Mouse (Mus musculus): ENCODE measurements around the gene Avpr1a. TPM values are rescaled to one million over a fixed set of nuclear protein-coding genes. Genes with fewer than 3 reads are reported as not detected.

The Avpr1a gene
- polyA plus RNA-seq, 1 experiment = 1.3 TPM

- Histone ChIP-seq H3K27me3 (ENCODE audit: control insufficient read depth, insufficient read depth, low read length) (no peaks in the 10 kb centered on the region), H3K36me3 (ENCODE audit: control insufficient read depth, insufficient read depth, low read length) (no peaks in the 10 kb centered on the region), H3K4me1 (ENCODE audit: control insufficient read depth, insufficient read depth, insufficient read length) (no peaks in the 10 kb centered on the region), H3K27ac (ENCODE audit: insufficient read depth, low read length) (no peak overlapping the region), H3K4me3 (ENCODE audit: extremely low read depth, insufficient read depth, insufficient read length) (no peak overlapping the region)
- TF ChIP-seq POLR2A (IDR thresholded peaks at IDR 0.05; ENCODE audit: low read depth, low read length) (no peak), CTCF (IDR thresholded peaks at IDR 0.05; ENCODE audit: extremely low read depth, insufficient read depth, insufficient read length, insufficient replicate concordance) (no peak)
- 84% methylated on average over 6 of the region's 6 CpGs for WGBS
- no peak for DNase-seq (ENCODE audit: low read depth in 1 of 2, low spot score in 2 of 2)
These were observed 51.0 kb downstream of the Avpr1a start for GRCm38 (mm10) chr10:122499306-122499705.

Other genes starting within 250 kb of the Avpr1a start
- 9.7 and 13.9 TPM in 2 replicates for gene Ppm1h, start 230.3 kb downstream of the Avpr1a start, polyA plus RNA-seq (2012; rRNA removed)

Measured in spleen, adult 2 months (tissue).